Mouse (Mus musculus) hindbrain, embryonic 10.5 days (tissue): Measurements from ENCODE around the gene Fry. TPM values are rescaled to one million over a fixed set of nuclear protein-coding genes. Genes with fewer than 3 reads are reported as not detected.

Source experiments
- DNase-seq: peaks from one replicate; pipeline ENCODE4 v3.0.0-alpha.2; 2017; ENCODE audit warnings: low spot score
- H3K27ac ChIP-seq: fragments of 300-500 bp; sonication (generic); 2 replicates; pipeline ENCODE4 v1.5.1; 2016; ENCODE audit warnings: mild to moderate bottlenecking, moderate library complexity
- H3K27me3 ChIP-seq: fragments of 300-500 bp; sonication (generic); 2 replicates; pipeline ENCODE4 v1.6.1; 2016; ENCODE audit warnings: mild to moderate bottlenecking; ENCODE audit not compliant: poor library complexity, insufficient read depth, severe bottlenecking
- H3K36me3 ChIP-seq: fragments of 300-500 bp; sonication (generic); 2 replicates; pipeline ENCODE4 v1.6.1; 2016; ENCODE audit warnings: mild to moderate bottlenecking, moderate library complexity
- H3K4me1 ChIP-seq: fragments of 300-500 bp; sonication (generic); replicated peaks from 2 replicates; pipeline ENCODE4 v1.6.1; 2016; ENCODE audit warnings: mild to moderate bottlenecking
- H3K4me3 ChIP-seq: fragments of 300-500 bp; sonication (generic); 2 replicates; pipeline ENCODE4 v1.5.1; 2016; ENCODE audit warnings: mild to moderate bottlenecking, moderate library complexity
- H3K9me3 ChIP-seq: fragments of 300-500 bp; sonication (generic); 2 replicates; pipeline ENCODE4 v1.6.1; 2016; ENCODE audit warnings: mild to moderate bottlenecking, moderate library complexity
- WGBS: fragments of 180-500 bp; shearing (Covaris S2); methylation state at CpG from one replicate; pipeline ENCODE4 v1.1.7; 2016; 5-methylcytosine and 5-hydroxymethylcytosine counted together
- polyA plus RNA-seq: library from polyadenylated mRNA; unstranded; fragments of >200 nt; fragmentation: Nextera tagmentation; extraction: Ambion mirVana; gene quantifications from 2 replicates; pipeline ENCODE4 v1.2.1, GENCODE M21; 2016

The Fry gene
- polyA plus RNA-seq, 1 experiment from 2014 or later = 12.5 TPM

GRCm38 (mm10) chr5:150246737-150247136, 128.3 kb downstream of the Fry start:
- no peaks in the 10 kb centered on the region for H3K27me3 ChIP-seq
- no peak for DNase-seq
- no peak overlapping the region for H3K27ac ChIP-seq
- no peaks in the 10 kb centered on the region for H3K9me3 ChIP-seq
- no peaks in the 10 kb centered on the region for H3K36me3 ChIP-seq
- no peak overlapping the region for H3K4me3 ChIP-seq
- no peaks in the 10 kb centered on the region for H3K4me1 ChIP-seq
- 74% methylated on average over 3 of the region's 3 CpGs for WGBS

- Histone ChIP-seq H3K4me1 (peaks cover 21% of the 10 kb centered on the region), H3K27ac (no peak overlapping the region), H3K4me3 (no peak overlapping the region), H3K36me3 (no peaks in the 10 kb centered on the region), H3K9me3 (no peaks in the 10 kb centered on the region), H3K27me3 (peaks cover 10% of the 10 kb centered on the region)
- DNase-seq = no peak
- WGBS = 85% methylated on average over 7 of the region's 7 CpGs
Measured at GRCm38 (mm10) chr5:150257764-150258163, 139.3 kb downstream of the Fry start.

GRCm38 (mm10) chr5:150259191-150260053, 141.0 kb downstream of the Fry start:
- no peaks in the 10 kb centered on the region for H3K9me3 ChIP-seq
- peak overlapping the region; percentile 56 for H3K4me3 ChIP-seq
- peaks cover 21% of the 10 kb centered on the region for H3K4me1 ChIP-seq
- H3K27ac ChIP-seq = peak overlapping the region; percentile 80
- DNase-seq = peak; percentile 56
- WGBS = 3% methylated on average over 26 of the region's 29 CpGs
- H3K27me3 ChIP-seq = peaks cover 10% of the 10 kb centered on the region
- no peaks in the 10 kb centered on the region for H3K36me3 ChIP-seq

- Histone ChIP-seq H3K27ac (peak overlapping the region; percentile 80), H3K27me3 (peaks cover 10% of the 10 kb centered on the region), H3K9me3 (no peaks in the 10 kb centered on the region), H3K4me3 (peak overlapping the region; percentile 56), H3K4me1 (peaks cover 21% of the 10 kb centered on the region), H3K36me3 (no peaks in the 10 kb centered on the region)
- WGBS = 29% methylated on average over 9 of the region's 9 CpGs
- no peak for DNase-seq
Measured at GRCm38 (mm10) chr5:150260054-150260386, 141.6 kb downstream of the Fry start.

- H3K4me3 ChIP-seq = no peak overlapping the region
- WGBS = 81% methylated on average over 4 of the region's 4 CpGs
Measured at GRCm38 (mm10) chr5:150261361-150261760, 142.9 kb downstream of the Fry start.

GRCm38 (mm10) chr5:150262046-150262716, 143.7 kb downstream of the Fry start:
- no peaks in the 10 kb centered on the region for H3K9me3 ChIP-seq
- H3K36me3 ChIP-seq = no peaks in the 10 kb centered on the region
- peaks cover 10% of the 10 kb centered on the region for H3K27me3 ChIP-seq
- 87% methylated on average over 16 of the region's 16 CpGs for WGBS
- no peak overlapping the region for H3K4me3 ChIP-seq
- no peak overlapping the region for H3K27ac ChIP-seq
- no peak for DNase-seq
- peaks cover 18% of the 10 kb centered on the region for H3K4me1 ChIP-seq

More at GRCm38 (mm10) chr5:150261361-150261760, 142.9 kb downstream of the Fry start:
- H3K27ac ChIP-seq = no peak overlapping the region
- peaks cover 19% of the 10 kb centered on the region for H3K4me1 ChIP-seq
- no peaks in the 10 kb centered on the region for H3K36me3 ChIP-seq
- H3K9me3 ChIP-seq = no peaks in the 10 kb centered on the region
- DNase-seq = no peak
- peaks cover 10% of the 10 kb centered on the region for H3K27me3 ChIP-seq

GRCm38 (mm10) chr5:150262717-150263103, 144.3 kb downstream of the Fry start:
- Histone ChIP-seq H3K9me3 (no peaks in the 10 kb centered on the region), H3K36me3 (no peaks in the 10 kb centered on the region), H3K27ac (no peak overlapping the region), H3K4me3 (no peak overlapping the region), H3K4me1 (peaks cover 18% of the 10 kb centered on the region), H3K27me3 (peaks cover 10% of the 10 kb centered on the region)
- 78% methylated on average over 5 of the region's 5 CpGs for WGBS
- DNase-seq = no peak

GRCm38 (mm10) chr5:150263162-150263561, 144.7 kb downstream of the Fry start:
- Histone ChIP-seq H3K9me3 (0 out of 2 replicates have a peak, but pooled peaks cover 2% of the 10 kb centered on the region), H3K4me3 (no peak overlapping the region), H3K27ac (no peak overlapping the region), H3K27me3 (peaks cover 7% of the 10 kb centered on the region), H3K36me3 (no peaks in the 10 kb centered on the region), H3K4me1 (peaks cover 18% of the 10 kb centered on the region)
- DNase-seq = no peak
- 83% methylated on average over 12 of the region's 12 CpGs for WGBS

- WGBS = 82% methylated on average over 6 of the region's 6 CpGs
- DNase-seq = no peak
- no peaks in the 10 kb centered on the region for H3K36me3 ChIP-seq
Measured at GRCm38 (mm10) chr5:150263656-150264055, 145.2 kb downstream of the Fry start.

GRCm38 (mm10) chr5:150265005-150265404, 146.6 kb downstream of the Fry start:
- Histone ChIP-seq H3K4me3 (no peak overlapping the region), H3K9me3 (0 out of 2 replicates have a peak, but pooled peaks cover 6% of the 10 kb centered on the region), H3K4me1 (peaks cover under 1% of the 10 kb centered on the region; the same call in 1 of the 2 replicates), H3K27ac (no peak overlapping the region), H3K36me3 (no peaks in the 10 kb centered on the region), H3K27me3 (peaks cover 3% of the 10 kb centered on the region; the same call in 1 of the 2 replicates)
- DNase-seq = no peak
- 64% methylated on average over 1 of the region's 1 CpGs for WGBS

More at GRCm38 (mm10) chr5:150263656-150264055, 145.2 kb downstream of the Fry start:
- Histone ChIP-seq H3K27ac (no peak overlapping the region), H3K4me3 (no peak overlapping the region), H3K27me3 (peaks cover 3% of the 10 kb centered on the region; the same call in 1 of the 2 replicates), H3K9me3 (0 out of 2 replicates have a peak, but pooled peaks cover 6% of the 10 kb centered on the region), H3K4me1 (peaks cover 14% of the 10 kb centered on the region)

GRCm38 (mm10) chr5:150265953-150266352, 147.5 kb downstream of the Fry start:
- 73% methylated on average over 2 of the region's 2 CpGs for WGBS
- H3K4me3 ChIP-seq = no peak overlapping the region
- H3K4me1 ChIP-seq = no peaks in the 10 kb centered on the region
- no peak overlapping the region for H3K27ac ChIP-seq
- H3K27me3 ChIP-seq = peaks cover 3% of the 10 kb centered on the region; the same call in 1 of the 2 replicates
- no peaks in the 10 kb centered on the region for H3K36me3 ChIP-seq
- H3K9me3 ChIP-seq = 0 out of 2 replicates have a peak, but pooled peaks cover 6% of the 10 kb centered on the region
- DNase-seq = no peak

GRCm38 (mm10) chr5:150268261-150268660, 149.8 kb downstream of the Fry start:
- DNase-seq = no peak
- WGBS = 94% methylated on average over 3 of the region's 3 CpGs
- H3K4me1 ChIP-seq = no peaks in the 10 kb centered on the region

GRCm38 (mm10) chr5:150270468-150270867, 152.0 kb downstream of the Fry start:
- H3K36me3 ChIP-seq = no peaks in the 10 kb centered on the region
- DNase-seq = no peak
- no peak overlapping the region for H3K27ac ChIP-seq
- H3K4me1 ChIP-seq = no peaks in the 10 kb centered on the region
- no peaks in the 10 kb centered on the region for H3K27me3 ChIP-seq
- 0 out of 2 replicates have a peak, but pooled peaks cover 10% of the 10 kb centered on the region for H3K9me3 ChIP-seq
- H3K4me3 ChIP-seq = no peak overlapping the region
- 89% methylated on average over 4 of the region's 4 CpGs for WGBS

More at GRCm38 (mm10) chr5:150268261-150268660, 149.8 kb downstream of the Fry start:
- H3K27ac ChIP-seq = no peak overlapping the region
- no peaks in the 10 kb centered on the region for H3K27me3 ChIP-seq
- H3K9me3 ChIP-seq = 0 out of 2 replicates have a peak, but pooled peaks cover 6% of the 10 kb centered on the region
- H3K4me3 ChIP-seq = no peak overlapping the region
- no peaks in the 10 kb centered on the region for H3K36me3 ChIP-seq
